Mouse (Mus musculus): Measurements from ENCODE around the gene Scn3b. TPM values are rescaled to one million over a fixed set of nuclear protein-coding genes. Genes with fewer than 3 reads are reported as not detected.

Gene Scn3b
- polyA plus RNA-seq, 1 experiment from 2014 or later = 1.5 TPM

GRCm38 (mm10) chr9:40296251-40296650 is 27.2 kb downstream of the Scn3b start:
- ATAC-seq (replicated peaks; ENCODE audit: insufficient number of reproducible peaks, insufficient read depth, low FRiP score, low read depth) = no peak
- no peaks in the 10 kb centered on the region for H3K27me3 ChIP-seq
- no peak overlapping the region for H3K4me2 ChIP-seq
- no peaks in the 10 kb centered on the region for H3K4me1 ChIP-seq (replicated peaks)
- no peak overlapping the region for H3K27ac ChIP-seq
- no peaks in the 10 kb centered on the region for H3K9me3 ChIP-seq (replicated peaks)
- 86% methylated on average over 5 of the region's 5 CpGs for WGBS
- no peak overlapping the region for H3K9ac ChIP-seq
- peaks cover 27% of the 10 kb centered on the region for H3K36me3 ChIP-seq
- H3K4me3 ChIP-seq = no peak overlapping the region

- Histone ChIP-seq H3K9me3 (replicated peaks) (no peaks in the 10 kb centered on the region), H3K9ac (no peak overlapping the region), H3K4me1 (replicated peaks) (no peaks in the 10 kb centered on the region), H3K27ac (no peak overlapping the region), H3K4me3 (no peak overlapping the region), H3K27me3 (no peaks in the 10 kb centered on the region), H3K36me3 (peaks cover 31% of the 10 kb centered on the region), H3K4me2 (no peak overlapping the region)
- no peak for ATAC-seq (replicated peaks; ENCODE audit: insufficient number of reproducible peaks, insufficient read depth, low FRiP score, low read depth)
- WGBS = 78% methylated on average over 9 of the region's 9 CpGs
Observed at GRCm38 (mm10) chr9:40297969-40298368, 29.0 kb downstream of the Scn3b start.

- H3K9ac ChIP-seq = no peak overlapping the region
Observed at GRCm38 (mm10) chr9:40299323-40299722, 30.3 kb downstream of the Scn3b start.

GRCm38 (mm10) chr9:40300018-40300989 is 31.3 kb downstream of the Scn3b start:
- H3K27me3 ChIP-seq = no peaks in the 10 kb centered on the region
- 88% methylated on average over 15 of the region's 15 CpGs for WGBS
- no peaks in the 10 kb centered on the region for H3K9me3 ChIP-seq (replicated peaks)
- no peak for ATAC-seq (replicated peaks; ENCODE audit: insufficient number of reproducible peaks, insufficient read depth, low FRiP score, low read depth)
- no peaks in the 10 kb centered on the region for H3K4me1 ChIP-seq (replicated peaks)
- peaks cover 30% of the 10 kb centered on the region for H3K36me3 ChIP-seq
- no peak overlapping the region for H3K4me2 ChIP-seq
- no peak overlapping the region for H3K9ac ChIP-seq
- no peak overlapping the region for H3K4me3 ChIP-seq
- H3K27ac ChIP-seq = no peak overlapping the region

More at GRCm38 (mm10) chr9:40299323-40299722, 30.3 kb downstream of the Scn3b start:
- ATAC-seq (replicated peaks; ENCODE audit: insufficient number of reproducible peaks, insufficient read depth, low FRiP score, low read depth) = no peak
- H3K4me2 ChIP-seq = no peak overlapping the region
- H3K9me3 ChIP-seq (replicated peaks) = no peaks in the 10 kb centered on the region
- WGBS = 91% methylated on average over 7 of the region's 7 CpGs
- H3K4me3 ChIP-seq = no peak overlapping the region
- no peaks in the 10 kb centered on the region for H3K27me3 ChIP-seq
- no peak overlapping the region for H3K27ac ChIP-seq
- no peaks in the 10 kb centered on the region for H3K4me1 ChIP-seq (replicated peaks)
- H3K36me3 ChIP-seq = peaks cover 24% of the 10 kb centered on the region

- no peak overlapping the region for H3K9ac ChIP-seq
- ATAC-seq (replicated peaks; ENCODE audit: insufficient number of reproducible peaks, insufficient read depth, low FRiP score, low read depth) = no peak
- peaks cover 42% of the 10 kb centered on the region for H3K36me3 ChIP-seq
- no peak overlapping the region for H3K27ac ChIP-seq
- H3K9me3 ChIP-seq (replicated peaks) = no peaks in the 10 kb centered on the region
- H3K4me1 ChIP-seq (replicated peaks) = no peaks in the 10 kb centered on the region
- no peak overlapping the region for H3K4me3 ChIP-seq
- WGBS = 74% methylated on average over 5 of the region's 5 CpGs
- H3K27me3 ChIP-seq = no peaks in the 10 kb centered on the region
- no peak overlapping the region for H3K4me2 ChIP-seq
Observed at GRCm38 (mm10) chr9:40301475-40301874, 32.5 kb downstream of the Scn3b start.

- H3K4me1 ChIP-seq (replicated peaks) = no peaks in the 10 kb centered on the region
- no peak overlapping the region for H3K27ac ChIP-seq
- H3K9ac ChIP-seq = no peak overlapping the region
- H3K4me3 ChIP-seq = no peak overlapping the region
- no peaks in the 10 kb centered on the region for H3K27me3 ChIP-seq
- peaks cover 45% of the 10 kb centered on the region for H3K36me3 ChIP-seq
- no peaks in the 10 kb centered on the region for H3K9me3 ChIP-seq (replicated peaks)
- H3K4me2 ChIP-seq = no peak overlapping the region
- no peak for ATAC-seq (replicated peaks; ENCODE audit: insufficient number of reproducible peaks, insufficient read depth, low FRiP score, low read depth)
- WGBS = 81% methylated on average over 8 of the region's 8 CpGs
Observed at GRCm38 (mm10) chr9:40302375-40302774, 33.4 kb downstream of the Scn3b start.

GRCm38 (mm10) chr9:40304243-40304642 is 35.2 kb downstream of the Scn3b start:
- H3K4me3 ChIP-seq = no peak overlapping the region
- H3K9me3 ChIP-seq (replicated peaks) = no peaks in the 10 kb centered on the region
- no peaks in the 10 kb centered on the region for H3K27me3 ChIP-seq
- H3K36me3 ChIP-seq = peaks cover 40% of the 10 kb centered on the region
- 93% methylated on average over 8 of the region's 8 CpGs for WGBS
- no peak overlapping the region for H3K4me2 ChIP-seq
- no peak overlapping the region for H3K27ac ChIP-seq
- ATAC-seq (replicated peaks; ENCODE audit: insufficient number of reproducible peaks, insufficient read depth, low FRiP score, low read depth) = no peak
- H3K4me1 ChIP-seq (replicated peaks) = no peaks in the 10 kb centered on the region
- no peak overlapping the region for H3K9ac ChIP-seq

- H3K9me3 ChIP-seq (replicated peaks) = no peaks in the 10 kb centered on the region
- H3K4me3 ChIP-seq = no peak overlapping the region
- no peaks in the 10 kb centered on the region for H3K4me1 ChIP-seq (replicated peaks)
- no peaks in the 10 kb centered on the region for H3K27me3 ChIP-seq
- 88% methylated on average over 3 of the region's 3 CpGs for WGBS
- H3K9ac ChIP-seq = no peak overlapping the region
- no peak overlapping the region for H3K27ac ChIP-seq
- ATAC-seq (replicated peaks; ENCODE audit: insufficient number of reproducible peaks, insufficient read depth, low FRiP score, low read depth) = no peak
- H3K36me3 ChIP-seq = peaks cover 38% of the 10 kb centered on the region; the same call in 1 of the 2 replicates
- no peak overlapping the region for H3K4me2 ChIP-seq
Observed at GRCm38 (mm10) chr9:40307311-40307710, 38.3 kb downstream of the Scn3b start.

GRCm38 (mm10) chr9:40309876-40310275 is 40.9 kb downstream of the Scn3b start:
- no peaks in the 10 kb centered on the region for H3K4me1 ChIP-seq (replicated peaks)
- no peaks in the 10 kb centered on the region for H3K9me3 ChIP-seq (replicated peaks)
- H3K4me3 ChIP-seq = no peak overlapping the region
- ATAC-seq (replicated peaks; ENCODE audit: insufficient number of reproducible peaks, insufficient read depth, low FRiP score, low read depth) = no peak
- H3K27ac ChIP-seq = no peak overlapping the region
- no peak overlapping the region for H3K4me2 ChIP-seq
- H3K27me3 ChIP-seq = no peaks in the 10 kb centered on the region
- H3K36me3 ChIP-seq = peaks cover 35% of the 10 kb centered on the region; the same call in 1 of the 2 replicates
- H3K9ac ChIP-seq = no peak overlapping the region
- WGBS = 92% methylated on average over 6 of the region's 6 CpGs

- Histone ChIP-seq H3K9me3 (replicated peaks) (no peaks in the 10 kb centered on the region), H3K4me1 (replicated peaks) (no peaks in the 10 kb centered on the region), H3K27me3 (no peaks in the 10 kb centered on the region), H3K4me2 (no peak overlapping the region), H3K4me3 (no peak overlapping the region), H3K27ac (no peak overlapping the region), H3K36me3 (peaks cover 19% of the 10 kb centered on the region; the same call in 1 of the 2 replicates), H3K9ac (no peak overlapping the region)
- no peak for ATAC-seq (replicated peaks; ENCODE audit: insufficient number of reproducible peaks, insufficient read depth, low FRiP score, low read depth)
- 61% methylated on average over 9 of the region's 9 CpGs for WGBS
Observed at GRCm38 (mm10) chr9:40311813-40312212, 42.8 kb downstream of the Scn3b start.

GRCm38 (mm10) chr9:40316865-40317660 is 48.0 kb downstream of the Scn3b start:
- Histone ChIP-seq H3K9me3 (replicated peaks) (no peaks in the 10 kb centered on the region), H3K4me3 (no peak overlapping the region), H3K36me3 (peaks cover 5% of the 10 kb centered on the region; the same call in 1 of the 2 replicates), H3K4me2 (no peak overlapping the region), H3K9ac (no peak overlapping the region), H3K27me3 (no peaks in the 10 kb centered on the region), H3K27ac (no peak overlapping the region), H3K4me1 (replicated peaks) (peaks cover 18% of the 10 kb centered on the region)
- 76% methylated on average over 9 of the region's 9 CpGs for WGBS
- no peak for ATAC-seq (replicated peaks; ENCODE audit: insufficient number of reproducible peaks, insufficient read depth, low FRiP score, low read depth)

All from heart, embryonic 15.5 days (tissue).